9 mouse cellular contexts compared by ENCODE assay signal in genomic region chr4:29117926-29118325, GRCm38 (mm10).
DNase-seq lines count a peak whose midpoint lies in the region; ATAC-seq lines count a peak whose summit lies in the region.
"Had no signal": no experiment of that assay in that cellular context is flagged by ENCODE, and none has a peak within 500 bp of the region (broad histone marks: within the 10 kb centered on the region; RNA-seq: fewer than 3 reads in every experiment).

No protein-coding gene starts in this region.

- H3K36me3 ChIP-seq in midbrain, embryonic 14.5 days (ENCODE audit: control insufficient read depth, insufficient read depth, low read length) = no peaks in the 10 kb centered on the region
- H3K36me3 ChIP-seq: neural tube, embryonic 12.5 days had no signal

- no peak overlapping the region for H3K9ac ChIP-seq in midbrain, embryonic 14.5 days (replicated peaks; ENCODE audit: low read length)
- H3K9ac ChIP-seq: neural tube, embryonic 12.5 days had no signal

- no peak; the same call in 1 of the 2 replicates for ATAC-seq in midbrain, embryonic 14.5 days (ENCODE audit: low FRiP score, low TSS enrichment)
- no peak for ATAC-seq in erythroid progenitor cell, adult 5-6 weeks (replicated peaks; ENCODE audit: low FRiP score, poor library complexity, severe bottlenecking)

- no peak overlapping the region for H3K4me2 ChIP-seq in midbrain, embryonic 14.5 days (ENCODE audit: low read length)
- H3K4me2 ChIP-seq: neural tube, embryonic 12.5 days had no signal

- no peak overlapping the region for H3K27ac ChIP-seq in midbrain, embryonic 14.5 days (replicated peaks; ENCODE audit: low read depth, low read length)
- H3K27ac ChIP-seq: neural tube, embryonic 12.5 days had no signal

- peak; percentile 50 for DNase-seq in brain, adult 2 months (ENCODE audit: low read depth, low spot score)
- peak; percentile 12 for DNase-seq in cerebellum, adult 11 months
- DNase-seq in gastrocnemius, postnatal 4 days (ENCODE audit: low spot score in 2 of 2) = peak; percentile 32 to 66
- DNase-seq in layer of hippocampus, adult 8-10 months (ENCODE audit: low spot score in 2 of 2) = peak; percentile 54 to 68
- DNase-seq in midbrain, embryonic 14.5 days = peak; percentile 42
- no peak for DNase-seq in adrenal gland, adult 2 months
- DNase-seq in liver = no peak

- H3K4me1 ChIP-seq in midbrain, embryonic 14.5 days (ENCODE audit: control insufficient read depth, insufficient read depth, low read length) = 0 out of 2 replicates have a peak, but pooled peaks cover 4% of the 10 kb centered on the region
- H3K4me1 ChIP-seq: neural tube, embryonic 12.5 days had no signal

- no peak overlapping the region for H3K4me3 ChIP-seq in midbrain, embryonic 14.5 days (replicated peaks; ENCODE audit: low read depth, low read length)
- H3K4me3 ChIP-seq: neural tube, embryonic 12.5 days had no signal

- H3K27me3 ChIP-seq in midbrain, embryonic 14.5 days (ENCODE audit: control insufficient read depth, insufficient read depth, low read length) = peaks cover 8% of the 10 kb centered on the region; the same call in 1 of the 2 replicates
- H3K27me3 ChIP-seq: neural tube, embryonic 12.5 days had no signal

- H3K9me3 ChIP-seq in midbrain, embryonic 14.5 days (ENCODE audit: control insufficient read depth, low read length) = no peaks in the 10 kb centered on the region
- H3K9me3 ChIP-seq: neural tube, embryonic 12.5 days had no signal

- 56% methylated on average over 9 of the region's 9 CpGs for WGBS in midbrain, embryonic 14.5 days

Comparison
In these comparisons a context has a peak if more than half of its experiments do, and no peak if none do; other contexts are left out.
1. DNase-seq: peak in brain, adult 2 months (single experiment), cerebellum, adult 11 months (single experiment), gastrocnemius, postnatal 4 days (2 of 2), layer of hippocampus, adult 8-10 months (2 of 2) and midbrain, embryonic 14.5 days (single experiment); none in adrenal gland, adult 2 months (single experiment) and liver (single experiment).